Mouse (Mus musculus) neural tube, embryonic 11.5 days (tissue): ENCODE data around the gene Itpkb. TPM values are rescaled to one million over a fixed set of nuclear protein-coding genes. Genes with fewer than 3 reads are reported as not detected.

ENCODE experiments used
- ATAC-seq: fragments of 200-750 bp; cut with Nextera tagmentation; 2 replicates; pipeline ENCODE4 v1.8.0; 2017; ENCODE audit warnings: moderate number of reproducible peaks, mild to moderate bottlenecking, moderate TSS enrichment, moderate library complexity; ENCODE audit not compliant: insufficient read depth, low FRiP score, low TSS enrichment
- DNase-seq: peaks from one replicate; pipeline ENCODE4 v3.0.0-alpha.2; 2015; ENCODE audit warnings: low spot score
- H3K27ac ChIP-seq: fragments of 300-500 bp; sonication (generic); 2 replicates; pipeline ENCODE4 v1.5.1; 2014; ENCODE audit warnings: low read depth, mild to moderate bottlenecking, low read length
- H3K27me3 ChIP-seq: fragments of 300-500 bp; sonication (generic); 2 replicates; pipeline ENCODE4 v1.6.1; 2014; ENCODE audit warnings: mild to moderate bottlenecking, low read length, mixed read lengths; ENCODE audit not compliant: control insufficient read depth, insufficient read depth
- H3K36me3 ChIP-seq: fragments of 300-500 bp; sonication (generic); 2 replicates; pipeline ENCODE4 v1.6.1; 2014; ENCODE audit warnings: mild to moderate bottlenecking, low read length, moderate library complexity, mixed read lengths; ENCODE audit not compliant: control insufficient read depth, insufficient read depth
- H3K4me1 ChIP-seq: fragments of 300-500 bp; sonication (generic); 2 replicates; pipeline ENCODE4 v1.6.1; 2014; ENCODE audit warnings: low read length, mixed read lengths; ENCODE audit not compliant: control insufficient read depth, insufficient read depth
- H3K4me2 ChIP-seq: fragments of 300-500 bp; sonication (generic); 2 replicates; pipeline ENCODE4 v1.6.1; 2014; ENCODE audit warnings: low read depth, mild to moderate bottlenecking, moderate library complexity
- H3K4me3 ChIP-seq: fragments of 300-500 bp; sonication (generic); 2 replicates; pipeline ENCODE4 v1.5.1; 2014; ENCODE audit warnings: low read depth, low read length
- H3K9ac ChIP-seq: fragments of 300-500 bp; sonication (generic); 2 replicates; pipeline ENCODE4 v1.6.1; 2014; ENCODE audit warnings: mild to moderate bottlenecking, low read length
- H3K9me3 ChIP-seq: fragments of 300-500 bp; sonication (generic); 2 replicates; pipeline ENCODE4 v1.6.1; 2016; ENCODE audit warnings: low read length; ENCODE audit not compliant: control insufficient read depth
- WGBS: fragments of 180-500 bp; shearing (Covaris S2); extraction: QIAGEN DNeasy Blood & Tissue Kit; methylation state at CpG from one replicate; pipeline ENCODE4 v1.1.7; 2014; 5-methylcytosine and 5-hydroxymethylcytosine counted together
- polyA plus RNA-seq: library from polyadenylated mRNA; unstranded; fragments of >200 nt; fragmentation: Nextera tagmentation; extraction: Ambion mirVana; gene quantifications from 2 replicates; pipeline ENCODE4 v1.2.1, GENCODE M21; 2014

Gene Itpkb
- polyA plus RNA-seq, 1 experiment from 2014 or later, result 2.6 TPM

DNA sequence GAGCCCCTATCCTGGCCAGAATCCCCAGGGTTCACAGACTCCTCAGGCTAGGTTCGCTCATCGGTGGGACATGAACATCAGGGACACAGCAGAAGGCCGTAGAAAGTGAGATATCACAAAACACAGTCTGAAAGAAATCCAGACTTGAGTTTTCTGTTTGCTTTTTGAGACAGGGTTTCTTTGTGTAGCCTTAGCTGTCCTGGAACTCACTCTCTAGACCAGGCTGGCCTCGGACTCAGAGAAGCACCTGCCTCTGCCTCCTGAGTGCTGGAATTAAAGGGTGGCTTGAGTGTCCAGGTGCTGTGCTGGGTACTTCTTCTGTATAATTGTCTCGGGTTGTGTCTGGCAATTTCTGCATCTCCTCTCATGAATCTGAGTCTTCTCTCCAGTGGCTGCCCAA lies 14.8 kb downstream of the Itpkb start:
- H3K27ac ChIP-seq, result no peak overlapping the region
- H3K27me3 ChIP-seq, result no peaks in the 10 kb centered on the region
- no peak for DNase-seq
- ATAC-seq, result no peak
- H3K4me2 ChIP-seq, result no peak overlapping the region
- H3K9me3 ChIP-seq, result no peaks in the 10 kb centered on the region
- no peaks in the 10 kb centered on the region for H3K36me3 ChIP-seq
- H3K4me3 ChIP-seq, result no peak overlapping the region
- H3K4me1 ChIP-seq, result no peaks in the 10 kb centered on the region
- H3K9ac ChIP-seq, result no peak overlapping the region
- 91% methylated on average over 5 of the region's 5 CpGs for WGBS

DNA sequence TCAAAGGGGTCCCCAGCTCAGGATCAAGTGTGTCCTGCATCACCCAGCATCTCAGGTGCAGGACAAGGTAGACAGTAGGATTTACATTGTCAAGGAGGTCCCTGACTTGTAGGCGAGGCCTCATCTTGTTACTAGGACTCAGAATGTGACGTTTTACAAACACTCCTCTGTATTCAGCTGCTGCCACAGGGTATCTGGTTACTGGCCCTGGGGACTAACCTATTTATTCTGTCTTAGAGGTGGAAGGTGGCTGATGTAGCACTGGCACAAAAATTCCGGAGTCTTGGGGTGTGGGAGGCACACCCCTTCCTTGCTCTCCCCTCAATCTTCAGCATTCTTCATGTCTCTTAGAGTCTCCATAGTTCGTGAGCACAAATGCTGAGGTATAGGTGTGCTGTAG lies 16.8 kb downstream of the Itpkb start:
- Histone ChIP-seq H3K36me3 (no peaks in the 10 kb centered on the region), H3K9ac (no peak overlapping the region), H3K4me2 (no peak overlapping the region), H3K27me3 (no peaks in the 10 kb centered on the region), H3K9me3 (no peaks in the 10 kb centered on the region), H3K27ac (no peak overlapping the region), H3K4me3 (no peak overlapping the region), H3K4me1 (no peaks in the 10 kb centered on the region)
- DNase-seq (no peak), ATAC-seq (no peak)
- 60% methylated on average over 4 of the region's 4 CpGs for WGBS

DNA sequence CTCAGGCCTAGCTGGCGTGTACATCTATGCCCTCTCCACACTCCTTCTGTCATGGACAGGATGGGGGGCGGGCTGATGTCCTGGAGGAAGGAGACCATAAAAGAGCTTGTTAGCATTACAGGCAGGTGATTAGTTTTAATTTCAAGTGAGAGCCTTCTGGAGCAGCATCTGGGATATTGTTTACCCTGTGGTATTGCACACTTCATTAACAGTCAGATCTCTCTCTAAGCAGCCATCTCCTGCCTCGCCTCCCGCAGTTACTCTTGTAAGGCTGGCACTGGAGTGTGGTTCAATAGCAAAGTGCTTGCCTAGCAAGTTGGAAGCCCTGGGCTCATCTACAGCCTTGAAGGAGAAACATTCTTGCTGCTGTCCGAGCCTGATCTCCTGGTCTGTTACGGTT lies 17.6 kb downstream of the Itpkb start:
- Histone ChIP-seq H3K27me3 (no peaks in the 10 kb centered on the region), H3K4me3 (no peak overlapping the region), H3K27ac (no peak overlapping the region), H3K9ac (no peak overlapping the region), H3K4me1 (no peaks in the 10 kb centered on the region), H3K9me3 (no peaks in the 10 kb centered on the region), H3K4me2 (no peak overlapping the region), H3K36me3 (no peaks in the 10 kb centered on the region)
- WGBS, result 77% methylated on average over 6 of the region's 6 CpGs
- ATAC-seq, result no peak
- DNase-seq, result no peak

DNA sequence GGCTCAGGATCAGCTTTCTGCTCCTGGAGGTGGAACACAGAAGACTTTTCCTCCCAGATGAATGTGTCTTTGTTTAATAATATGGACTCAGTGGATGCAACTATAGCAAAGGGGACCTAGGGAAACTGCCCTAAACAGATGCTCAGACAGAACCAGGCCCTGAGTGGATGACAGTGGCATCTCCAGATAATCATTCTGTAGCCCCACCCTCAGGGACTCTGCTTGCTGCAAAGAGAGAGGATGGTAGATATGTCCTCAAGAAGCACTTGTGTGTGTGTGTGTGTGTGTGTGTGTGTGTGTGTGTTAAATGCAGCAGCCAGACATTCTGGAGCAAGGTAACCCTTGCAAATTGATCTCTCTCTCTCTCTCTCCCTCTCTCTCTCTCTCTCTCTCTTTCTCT lies 18.8 kb downstream of the Itpkb start:
- no peaks in the 10 kb centered on the region for H3K4me1 ChIP-seq
- no peak overlapping the region for H3K27ac ChIP-seq
- ATAC-seq, result no peak
- no peaks in the 10 kb centered on the region for H3K9me3 ChIP-seq
- H3K27me3 ChIP-seq, result no peaks in the 10 kb centered on the region
- H3K36me3 ChIP-seq, result no peaks in the 10 kb centered on the region
- no peak for DNase-seq
- H3K4me3 ChIP-seq, result no peak overlapping the region
- H3K9ac ChIP-seq, result no peak overlapping the region
- H3K4me2 ChIP-seq, result no peak overlapping the region

DNA sequence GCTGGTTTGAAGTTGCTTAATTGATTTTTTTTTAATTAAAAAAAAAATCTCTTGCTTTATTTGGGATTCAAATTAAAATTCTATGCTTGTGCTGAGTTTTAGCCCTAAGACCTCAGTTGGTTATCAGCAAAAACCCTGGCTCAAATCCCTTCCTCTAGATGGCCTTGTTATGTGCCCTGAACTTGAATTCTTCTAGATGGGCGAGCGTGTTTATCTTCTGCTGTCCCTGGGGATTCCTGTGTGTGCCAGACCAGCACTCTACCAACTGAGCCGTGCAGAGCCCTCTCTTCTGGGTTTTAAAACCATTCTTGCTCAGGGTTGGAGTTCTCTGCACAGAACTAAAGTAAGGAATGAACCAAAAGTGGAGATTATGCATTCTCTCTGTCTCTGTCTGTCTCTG lies 22.0 kb downstream of the Itpkb start:
- Histone ChIP-seq H3K27me3 (no peaks in the 10 kb centered on the region), H3K27ac (no peak overlapping the region), H3K4me2 (no peak overlapping the region), H3K4me1 (no peaks in the 10 kb centered on the region), H3K4me3 (no peak overlapping the region), H3K9ac (no peak overlapping the region), H3K9me3 (no peaks in the 10 kb centered on the region), H3K36me3 (no peaks in the 10 kb centered on the region)
- 78% methylated on average over 3 of the region's 3 CpGs for WGBS
- no peak for DNase-seq
- no peak for ATAC-seq

DNA sequence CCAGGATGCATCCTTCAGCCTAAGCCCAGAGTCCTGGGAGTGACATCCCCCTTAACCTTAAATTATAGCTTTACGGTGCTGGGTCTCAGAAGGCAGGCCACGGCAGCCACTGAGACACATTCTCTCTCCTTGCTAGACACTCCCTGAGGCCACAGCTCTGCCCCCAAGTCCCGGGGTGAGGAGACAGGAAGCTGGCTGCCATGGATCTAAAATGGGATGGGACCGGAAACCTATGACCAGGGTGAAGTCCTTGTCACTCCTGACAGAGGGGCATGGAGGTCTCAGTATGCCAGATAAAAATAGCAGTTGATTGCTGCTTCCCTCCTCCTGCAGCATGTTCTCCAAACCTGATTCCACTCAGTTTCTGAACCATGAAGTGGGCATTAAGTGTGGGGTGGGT lies 23.8 kb downstream of the Itpkb start:
- no peak for DNase-seq

DNA sequence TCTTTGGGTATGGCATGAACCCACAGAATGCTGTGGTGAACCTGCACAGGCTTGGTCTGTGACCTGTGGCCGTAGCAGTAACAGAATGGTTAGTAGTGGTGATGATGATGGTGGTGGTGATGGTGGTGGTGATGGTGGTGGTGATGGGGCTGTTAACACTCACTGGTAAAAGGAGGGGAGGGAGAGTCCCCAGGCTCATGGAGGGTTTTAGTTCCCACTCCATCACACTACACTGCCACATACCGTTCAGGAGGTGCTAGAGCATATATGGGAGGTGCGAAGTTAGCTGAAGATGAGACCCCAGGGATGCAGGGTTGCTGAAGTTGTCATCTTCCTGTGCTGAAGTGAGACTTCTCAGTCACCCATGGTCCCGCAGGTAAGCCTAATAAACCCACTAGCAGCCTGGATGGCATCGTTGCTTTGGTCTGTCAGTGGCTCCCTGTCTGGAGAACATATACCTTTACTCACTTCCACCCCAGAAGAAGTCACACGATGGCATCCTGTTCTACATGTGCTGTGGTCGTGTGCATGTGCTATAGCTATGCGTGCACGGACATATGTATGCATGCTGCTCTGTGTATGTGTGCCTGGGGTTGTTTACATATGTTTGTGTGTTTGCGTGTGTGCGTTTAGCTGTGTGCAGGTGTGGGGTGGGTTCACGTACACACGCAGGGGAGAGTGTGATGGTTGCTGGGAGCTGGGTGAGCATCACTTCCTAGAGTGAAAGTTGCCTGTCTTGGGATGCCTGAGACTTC lies 24.9 kb downstream of the Itpkb start:
- H3K9ac ChIP-seq, result no peak overlapping the region

More for the DNA sequence above, 23.8 kb downstream of the Itpkb start:
- H3K27me3 ChIP-seq, result no peaks in the 10 kb centered on the region
- H3K9ac ChIP-seq, result no peak overlapping the region
- H3K4me1 ChIP-seq, result no peaks in the 10 kb centered on the region
- H3K27ac ChIP-seq, result no peak overlapping the region
- ATAC-seq, result no peak
- H3K4me3 ChIP-seq, result no peak overlapping the region
- no peak overlapping the region for H3K4me2 ChIP-seq
- no peaks in the 10 kb centered on the region for H3K9me3 ChIP-seq
- no peaks in the 10 kb centered on the region for H3K36me3 ChIP-seq
- WGBS, result 56% methylated on average over 4 of the region's 4 CpGs

DNA sequence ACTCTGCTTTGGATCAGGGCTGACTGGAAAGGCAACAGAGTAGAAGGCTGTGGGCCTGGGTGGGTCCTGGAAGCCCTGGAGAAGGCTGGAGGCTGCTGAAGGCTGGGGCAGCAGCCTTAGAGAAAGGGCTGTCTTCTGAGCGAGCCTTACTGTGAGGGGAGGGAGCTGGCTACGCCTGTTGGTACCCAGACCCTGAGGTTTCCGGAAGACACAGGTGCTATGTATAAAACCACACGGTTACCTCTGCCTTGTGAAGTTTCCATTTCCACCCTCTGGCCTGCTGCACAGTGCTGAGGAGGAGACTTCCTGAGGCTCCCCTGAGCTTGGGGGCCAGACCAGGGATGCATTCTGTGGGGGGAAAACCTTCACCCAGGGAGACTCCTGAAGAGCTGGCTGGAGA lies 25.9 kb downstream of the Itpkb start:
- ATAC-seq (no peak), DNase-seq (no peak)
- 88% methylated on average over 4 of the region's 4 CpGs for WGBS
- H3K9me3 ChIP-seq, result no peaks in the 10 kb centered on the region
- H3K36me3 ChIP-seq, result no peaks in the 10 kb centered on the region
- H3K4me2 ChIP-seq, result no peak overlapping the region
- no peaks in the 10 kb centered on the region for H3K4me1 ChIP-seq
- H3K27ac ChIP-seq, result no peak overlapping the region
- H3K27me3 ChIP-seq, result no peaks in the 10 kb centered on the region
- H3K4me3 ChIP-seq, result no peak overlapping the region
- H3K9ac ChIP-seq, result no peak overlapping the region

More for the DNA sequence above, 24.9 kb downstream of the Itpkb start:
- WGBS, result 85% methylated on average over 13 of the region's 13 CpGs
- no peak overlapping the region for H3K4me2 ChIP-seq
- no peak overlapping the region for H3K4me3 ChIP-seq
- H3K9me3 ChIP-seq, result no peaks in the 10 kb centered on the region
- H3K27ac ChIP-seq, result no peak overlapping the region
- H3K4me1 ChIP-seq, result no peaks in the 10 kb centered on the region
- no peaks in the 10 kb centered on the region for H3K27me3 ChIP-seq
- DNase-seq (no peak), ATAC-seq (no peak)
- H3K36me3 ChIP-seq, result no peaks in the 10 kb centered on the region

DNA sequence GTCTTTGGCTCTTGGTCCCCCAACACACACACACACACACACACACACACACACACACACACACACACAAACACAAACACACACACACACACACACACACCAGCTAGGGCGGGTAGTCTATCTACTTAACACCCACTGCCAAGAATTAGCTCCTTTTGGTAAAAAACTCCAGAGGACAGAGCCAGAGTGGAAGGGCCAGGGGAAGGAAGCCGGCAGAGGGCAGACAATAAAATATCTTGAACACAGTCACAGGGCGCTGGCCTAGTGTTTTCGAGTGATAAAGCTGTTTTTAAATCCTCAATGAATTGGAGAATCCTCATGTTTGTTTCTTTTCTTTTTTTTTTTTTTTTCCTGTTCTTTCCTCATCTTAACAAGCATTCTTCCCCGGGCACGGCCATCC lies 26.6 kb downstream of the Itpkb start:
- DNase-seq (no peak), ATAC-seq (no peak)
- Histone ChIP-seq H3K4me3 (no peak overlapping the region), H3K9ac (no peak overlapping the region), H3K4me1 (no peaks in the 10 kb centered on the region), H3K27ac (no peak overlapping the region), H3K9me3 (no peaks in the 10 kb centered on the region), H3K27me3 (no peaks in the 10 kb centered on the region), H3K4me2 (no peak overlapping the region), H3K36me3 (no peaks in the 10 kb centered on the region)
- 70% methylated on average over 6 of the region's 6 CpGs for WGBS
